Mouse (Mus musculus): ENCODE results near the gene Gsap. TPM values are rescaled to one million over a fixed set of nuclear protein-coding genes. Genes with fewer than 3 reads are reported as not detected.
A peak's percentile ranks its signal among the peaks of the same experiment; 100 is the strongest.

Gsap gene
- polyA plus RNA-seq, 1 experiment from 2014 or later: 1.8 TPM

- Histone ChIP-seq H3K9me3 (replicated peaks; ENCODE audit: low read length) (no peaks in the 10 kb centered on the region), H3K4me3 (replicated peaks; ENCODE audit: low read depth, low read length) (no peak overlapping the region), H3K27me3 (ENCODE audit: insufficient read depth, low read length) (no peaks in the 10 kb centered on the region), H3K27ac (no peak overlapping the region), H3K36me3 (ENCODE audit: insufficient read depth, low read length) (no peaks in the 10 kb centered on the region), H3K4me1 (replicated peaks; ENCODE audit: insufficient read depth, low read length) (no peaks in the 10 kb centered on the region), H3K4me2 (ENCODE audit: low read length) (no peak overlapping the region), H3K9ac (ENCODE audit: low read depth, low read length) (no peak overlapping the region)
- DNase-seq (ENCODE audit: low spot score): no peak
- no peak for ATAC-seq (replicated peaks; ENCODE audit: low FRiP score, low read depth)
- TF ChIP-seq CTCF (IDR thresholded peaks at IDR 0.05; ENCODE audit: low read depth): no peak
- 72% methylated on average over 5 of the region's 5 CpGs for WGBS
Observed at GRCm38 (mm10) chr5:21213801-21214200, 27.7 kb downstream of the Gsap start.

DNA sequence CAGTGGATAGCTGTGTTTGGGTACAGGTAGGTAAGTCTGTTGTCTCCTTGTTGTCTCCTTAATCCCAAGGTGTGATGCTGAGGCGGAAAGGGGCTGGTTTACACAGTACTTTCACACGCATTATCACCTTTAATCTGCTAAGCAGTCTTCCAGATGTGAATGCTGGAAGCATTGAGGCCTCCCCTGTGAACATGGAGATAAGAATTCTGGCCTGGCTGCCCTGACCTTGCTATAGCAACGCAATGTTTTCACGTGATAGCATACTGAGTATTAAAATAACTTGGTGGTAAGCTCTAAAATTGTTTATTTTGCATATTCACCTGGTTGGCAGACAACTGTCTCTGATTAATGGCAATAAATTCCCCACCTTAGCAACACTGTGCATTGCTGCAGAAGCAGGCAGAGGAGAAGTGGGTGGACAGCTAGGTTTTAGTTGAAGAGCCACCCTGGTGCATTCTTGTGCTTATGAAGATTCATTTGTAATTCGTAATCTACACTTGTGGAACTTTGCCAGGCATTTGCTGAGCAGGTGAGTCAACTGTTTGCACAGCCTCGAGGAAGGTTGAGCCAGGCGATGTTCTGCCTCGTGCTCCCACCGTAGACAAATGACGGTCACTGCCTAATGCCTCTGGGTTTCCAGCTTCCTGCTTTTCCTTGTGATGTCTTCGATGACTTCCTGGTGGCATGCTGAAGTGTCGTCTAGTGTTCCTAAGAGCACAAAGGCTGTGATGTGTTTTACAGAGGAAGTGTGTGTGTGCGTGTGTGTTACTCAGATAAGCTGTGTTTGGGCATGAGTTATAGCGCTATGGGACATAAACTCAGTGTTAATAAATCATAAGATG is 31.6 kb downstream of the Gsap start:
- Histone ChIP-seq H3K4me1 (replicated peaks; ENCODE audit: insufficient read depth, low read length) (no peaks in the 10 kb centered on the region), H3K27me3 (ENCODE audit: insufficient read depth, low read length) (no peaks in the 10 kb centered on the region), H3K4me3 (replicated peaks; ENCODE audit: low read depth, low read length) (no peak overlapping the region), H3K27ac (no peak overlapping the region), H3K9me3 (replicated peaks; ENCODE audit: low read length) (no peaks in the 10 kb centered on the region), H3K36me3 (ENCODE audit: insufficient read depth, low read length) (no peaks in the 10 kb centered on the region), H3K4me2 (ENCODE audit: low read length) (no peak overlapping the region), H3K9ac (ENCODE audit: low read depth, low read length) (no peak overlapping the region)
- ATAC-seq (replicated peaks; ENCODE audit: low FRiP score, low read depth) (peak; percentile 33; the same call in 1 of the 2 replicates), DNase-seq (ENCODE audit: low spot score) (peak; percentile 58)
- TF ChIP-seq CTCF (IDR thresholded peaks at IDR 0.05; ENCODE audit: low read depth): no peak
- 54% methylated on average over 14 of the region's 14 CpGs for WGBS

DNA sequence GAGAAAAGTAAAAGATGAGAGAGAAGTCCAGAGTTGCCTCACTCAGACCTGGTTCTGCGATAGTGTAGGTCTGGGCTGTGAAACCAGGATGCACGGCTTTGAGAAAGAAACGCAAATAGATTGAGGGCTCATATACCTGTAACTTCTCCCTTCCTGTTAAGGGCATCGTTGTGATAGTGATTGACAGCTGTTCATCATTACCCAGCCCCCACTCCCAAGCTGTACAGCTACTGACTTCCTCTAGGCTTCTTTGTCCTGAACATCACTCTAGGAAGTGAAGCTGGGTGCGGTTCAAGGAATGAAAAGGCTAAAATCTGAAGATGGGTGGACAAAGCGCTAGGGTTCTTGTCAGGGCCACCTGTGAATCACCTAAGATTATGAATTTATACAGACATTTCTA is 46.8 kb downstream of the Gsap start:
- DNase-seq (ENCODE audit: low spot score) (no peak), ATAC-seq (replicated peaks; ENCODE audit: low FRiP score, low read depth) (no peak)
- H3K9me3 ChIP-seq (replicated peaks; ENCODE audit: low read length): no peaks in the 10 kb centered on the region
- no peak overlapping the region for H3K9ac ChIP-seq (ENCODE audit: low read depth, low read length)
- H3K27me3 ChIP-seq (ENCODE audit: insufficient read depth, low read length): no peaks in the 10 kb centered on the region
- no peaks in the 10 kb centered on the region for H3K4me1 ChIP-seq (replicated peaks; ENCODE audit: insufficient read depth, low read length)
- 96% methylated on average over 6 of the region's 6 CpGs for WGBS
- H3K4me2 ChIP-seq (ENCODE audit: low read length): no peak overlapping the region
- H3K27ac ChIP-seq: no peak overlapping the region
- no peak overlapping the region for H3K4me3 ChIP-seq (replicated peaks; ENCODE audit: low read depth, low read length)
- TF ChIP-seq CTCF (IDR thresholded peaks at IDR 0.05; ENCODE audit: low read depth): no peak
- no peaks in the 10 kb centered on the region for H3K36me3 ChIP-seq (ENCODE audit: insufficient read depth, low read length)

DNA sequence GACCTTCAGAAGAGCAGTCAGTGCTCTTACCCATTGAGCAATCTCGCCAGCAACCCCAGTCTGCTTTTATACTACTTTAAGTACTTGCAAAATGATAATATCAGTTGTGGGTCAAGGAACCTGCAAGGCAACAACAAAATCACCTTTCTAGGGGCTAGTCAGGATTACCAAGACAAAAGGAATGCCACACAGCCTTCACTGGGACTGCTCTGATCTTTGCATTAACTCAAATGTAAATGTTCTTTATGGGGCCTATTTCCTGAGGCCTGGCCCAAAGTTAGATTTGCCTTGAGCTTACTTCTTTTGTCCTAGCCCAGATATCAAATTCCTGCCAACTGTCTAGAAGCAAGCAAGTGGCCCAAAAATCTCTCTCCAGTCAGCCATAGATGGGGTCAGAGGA is 58.5 kb downstream of the Gsap start:
- Histone ChIP-seq H3K4me3 (replicated peaks; ENCODE audit: low read depth, low read length) (no peak overlapping the region), H3K9me3 (replicated peaks; ENCODE audit: low read length) (no peaks in the 10 kb centered on the region), H3K4me1 (replicated peaks; ENCODE audit: insufficient read depth, low read length) (no peaks in the 10 kb centered on the region), H3K9ac (ENCODE audit: low read depth, low read length) (no peak overlapping the region), H3K4me2 (ENCODE audit: low read length) (no peak overlapping the region), H3K36me3 (ENCODE audit: insufficient read depth, low read length) (no peaks in the 10 kb centered on the region), H3K27ac (no peak overlapping the region), H3K27me3 (ENCODE audit: insufficient read depth, low read length) (no peaks in the 10 kb centered on the region)
- WGBS: 100% methylated on average over 1 of the region's 1 CpGs
- DNase-seq (ENCODE audit: low spot score) (no peak), ATAC-seq (replicated peaks; ENCODE audit: low FRiP score, low read depth) (no peak)
- no peak for TF ChIP-seq CTCF (IDR thresholded peaks at IDR 0.05; ENCODE audit: low read depth)

DNA sequence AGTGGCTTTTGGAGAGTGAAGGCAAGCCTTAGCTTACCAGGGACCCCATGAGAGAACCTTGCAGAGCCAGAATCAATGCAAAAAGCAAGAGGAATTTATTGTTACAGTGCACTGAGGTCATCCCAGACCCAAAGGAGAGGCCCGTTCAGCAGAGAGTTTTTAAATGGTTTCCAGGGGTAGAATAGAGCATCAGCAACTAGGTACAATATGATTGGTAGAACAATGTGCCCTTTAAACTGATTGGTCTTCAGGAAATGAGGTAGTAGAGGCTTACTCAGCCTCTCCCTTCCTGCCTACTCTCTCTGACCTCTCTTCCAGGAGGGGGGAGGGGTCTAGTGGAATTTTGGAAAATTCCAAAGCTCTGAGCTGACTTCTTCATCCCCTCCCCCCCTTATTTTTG is 59.2 kb downstream of the Gsap start:
- Histone ChIP-seq H3K27me3 (ENCODE audit: insufficient read depth, low read length) (no peaks in the 10 kb centered on the region), H3K4me1 (replicated peaks; ENCODE audit: insufficient read depth, low read length) (no peaks in the 10 kb centered on the region), H3K9me3 (replicated peaks; ENCODE audit: low read length) (no peaks in the 10 kb centered on the region), H3K4me3 (replicated peaks; ENCODE audit: low read depth, low read length) (no peak overlapping the region), H3K9ac (ENCODE audit: low read depth, low read length) (no peak overlapping the region), H3K36me3 (ENCODE audit: insufficient read depth, low read length) (no peaks in the 10 kb centered on the region), H3K27ac (no peak overlapping the region), H3K4me2 (ENCODE audit: low read length) (no peak overlapping the region)
- no peak for DNase-seq (ENCODE audit: low spot score)
- no peak for TF ChIP-seq CTCF (IDR thresholded peaks at IDR 0.05; ENCODE audit: low read depth)
- ATAC-seq (replicated peaks; ENCODE audit: low FRiP score, low read depth): no peak
- 43% methylated on average over 1 of the region's 1 CpGs for WGBS

DNA sequence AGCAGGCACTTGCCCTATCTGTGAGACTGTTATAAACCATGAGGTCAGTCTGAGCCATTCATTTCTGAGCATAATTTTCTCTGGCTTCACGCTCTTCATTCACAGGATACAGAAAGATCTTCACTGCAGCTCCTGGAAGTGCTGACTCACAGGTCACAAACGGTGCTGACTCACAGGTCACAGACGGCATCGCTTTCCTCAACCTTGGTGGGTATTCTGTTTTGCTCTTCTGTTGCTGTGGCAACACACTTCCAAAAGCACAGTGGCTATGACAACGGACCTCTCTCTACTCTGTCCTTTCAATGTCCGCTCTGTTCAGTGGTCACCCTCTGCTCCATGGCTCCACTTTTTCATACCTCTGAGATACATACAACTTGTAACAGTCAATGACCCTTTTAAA is 60.7 kb downstream of the Gsap start:
- H3K27ac ChIP-seq: no peak overlapping the region
- H3K4me2 ChIP-seq (ENCODE audit: low read length): no peak overlapping the region
- DNase-seq (ENCODE audit: low spot score): peak; percentile 27
- H3K9me3 ChIP-seq (replicated peaks; ENCODE audit: low read length): no peaks in the 10 kb centered on the region
- H3K27me3 ChIP-seq (ENCODE audit: insufficient read depth, low read length): no peaks in the 10 kb centered on the region
- TF ChIP-seq CTCF (IDR thresholded peaks at IDR 0.05; ENCODE audit: low read depth): no peak
- H3K4me1 ChIP-seq (replicated peaks; ENCODE audit: insufficient read depth, low read length): no peaks in the 10 kb centered on the region
- H3K4me3 ChIP-seq (replicated peaks; ENCODE audit: low read depth, low read length): no peak overlapping the region
- no peak for ATAC-seq (replicated peaks; ENCODE audit: low FRiP score, low read depth)
- no peak overlapping the region for H3K9ac ChIP-seq (ENCODE audit: low read depth, low read length)
- no peaks in the 10 kb centered on the region for H3K36me3 ChIP-seq (ENCODE audit: insufficient read depth, low read length)
- 47% methylated on average over 6 of the region's 6 CpGs for WGBS

Measured in kidney, postnatal 0 days (tissue).